Mouse (Mus musculus): ENCODE results near the gene Nudt16l1. TPM values are rescaled to one million over a fixed set of nuclear protein-coding genes. Genes with fewer than 3 reads are reported as not detected.

Gene Nudt16l1
- total RNA-seq, 2 experiments from 2014 or later = 20.5 to 24.3 TPM

DNA sequence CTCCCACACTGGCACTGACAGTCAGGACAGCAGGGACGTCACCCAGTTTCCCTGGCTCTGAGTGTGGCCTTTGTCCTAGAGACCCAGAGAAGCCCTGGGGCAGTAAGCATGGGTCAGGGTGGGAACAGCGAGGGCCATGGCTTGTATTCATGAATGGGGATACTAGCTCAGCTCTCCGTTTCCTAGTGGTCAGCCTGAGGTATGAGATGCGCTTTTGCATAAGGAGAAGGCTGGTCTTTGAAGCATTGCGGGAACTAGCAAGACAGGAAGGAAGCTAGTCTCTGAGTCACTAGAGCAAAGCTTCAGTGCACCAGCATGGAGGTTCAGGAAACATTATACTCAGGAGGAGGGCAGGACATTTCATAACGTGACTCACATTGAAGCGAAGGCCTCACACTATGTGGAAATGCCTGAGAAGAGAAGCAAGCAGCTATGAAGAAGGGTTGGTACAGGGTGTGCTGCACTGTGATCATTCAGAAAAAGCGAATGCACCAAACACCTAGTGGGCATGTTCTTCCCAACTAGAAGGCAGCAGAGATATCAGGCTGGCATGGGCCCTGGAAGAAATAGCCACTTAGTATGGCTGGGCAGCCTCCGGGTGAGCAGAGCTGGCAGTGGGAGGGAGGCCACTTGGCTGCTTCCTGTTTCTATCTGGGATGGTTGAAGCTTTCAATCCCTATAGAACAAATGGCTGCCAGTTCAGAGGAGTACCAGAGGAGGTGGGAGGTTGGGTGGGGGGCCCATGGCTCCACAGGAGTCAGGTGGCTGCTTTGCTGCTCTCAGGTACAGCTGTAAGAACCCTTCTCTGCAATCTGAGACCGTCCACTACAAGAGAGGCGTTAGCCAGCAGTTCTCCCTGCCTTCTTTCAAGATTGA, 25.4 kb upstream of the Nudt16l1 start:
- DNase-seq (ENCODE audit: low spot score) = no peak
- intact Hi-C loops (cut with DNase I) = loop anchor here (2.0 to 5.0 kb wide), 3 partner anchors 24 to 226 kb away; no protein-coding TSS in a partner anchor

DNA sequence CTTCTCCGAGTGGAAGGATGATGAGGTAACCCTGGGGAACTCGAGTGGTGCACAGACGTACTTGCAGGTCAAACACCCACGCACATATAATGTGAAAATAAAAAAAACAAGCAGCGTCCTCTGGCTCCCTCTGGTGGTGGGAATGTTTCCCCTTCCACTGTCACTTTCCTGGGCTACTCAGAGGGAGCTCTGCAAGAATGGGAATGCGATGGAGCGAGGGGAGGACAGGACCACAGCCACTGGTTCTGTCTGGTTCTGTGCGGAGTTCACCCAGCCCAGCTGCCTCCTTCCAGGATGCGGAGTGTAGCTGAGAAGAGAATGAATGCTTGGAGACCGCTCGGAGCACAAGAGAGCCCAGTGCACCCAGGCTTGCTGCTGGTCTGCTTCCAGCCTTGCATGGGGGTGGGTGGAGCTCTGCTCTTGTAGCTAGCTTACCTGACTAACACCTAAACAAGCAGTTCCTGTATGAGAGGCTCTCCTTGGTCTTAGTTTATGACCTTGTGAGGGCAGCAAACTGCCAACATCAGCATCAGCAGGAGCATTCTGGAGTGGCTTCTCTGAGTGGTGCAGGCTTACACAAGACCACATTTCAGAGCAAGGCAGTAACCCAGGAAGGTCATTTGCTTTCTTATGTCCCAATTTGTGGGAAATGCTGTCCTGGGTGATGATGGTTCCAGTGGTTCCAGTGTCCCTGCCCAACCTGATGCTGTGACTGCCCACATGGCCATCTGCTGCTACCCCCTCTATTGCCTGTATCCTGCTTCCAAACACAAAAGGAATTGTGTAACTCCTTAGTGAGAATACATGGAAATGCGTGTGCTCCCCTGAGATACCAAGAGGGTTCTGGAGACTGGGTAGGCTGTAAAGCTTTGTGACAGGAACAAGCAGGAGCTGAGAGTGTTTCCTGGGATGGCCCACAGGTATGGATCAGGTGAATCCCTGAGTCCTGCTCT, 24.5 kb upstream of the Nudt16l1 start:
- intact Hi-C loops (cut with DNase I) = loop anchor here (2.0 to 5.0 kb wide), 3 partner anchors 25 to 227 kb away; no protein-coding TSS in a partner anchor
- peak; percentile 67 for DNase-seq (ENCODE audit: low spot score)

DNA sequence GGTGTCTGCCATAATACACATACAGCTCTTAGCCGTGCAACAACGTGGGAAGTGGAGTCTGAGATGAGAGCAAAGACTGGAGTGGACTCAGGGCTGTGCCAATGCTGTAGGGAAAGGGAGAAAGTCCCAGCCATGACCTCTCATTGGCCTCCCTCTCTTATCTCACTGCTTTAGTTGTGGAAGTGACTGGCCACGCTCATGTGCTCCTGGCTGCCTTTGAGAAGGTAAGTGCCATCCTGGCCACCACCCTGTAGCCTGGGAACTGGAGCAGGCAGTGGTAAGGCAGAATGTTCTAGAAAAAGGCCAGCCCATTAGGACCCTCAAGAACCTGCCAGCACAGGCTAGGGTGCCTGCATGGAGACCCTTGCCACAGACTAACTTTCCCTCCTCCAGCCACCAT, 22.6 kb upstream of the Nudt16l1 start:
- intact Hi-C loops (cut with DNase I) = no loop called here
- DNase-seq (ENCODE audit: low spot score) = no peak

DNA sequence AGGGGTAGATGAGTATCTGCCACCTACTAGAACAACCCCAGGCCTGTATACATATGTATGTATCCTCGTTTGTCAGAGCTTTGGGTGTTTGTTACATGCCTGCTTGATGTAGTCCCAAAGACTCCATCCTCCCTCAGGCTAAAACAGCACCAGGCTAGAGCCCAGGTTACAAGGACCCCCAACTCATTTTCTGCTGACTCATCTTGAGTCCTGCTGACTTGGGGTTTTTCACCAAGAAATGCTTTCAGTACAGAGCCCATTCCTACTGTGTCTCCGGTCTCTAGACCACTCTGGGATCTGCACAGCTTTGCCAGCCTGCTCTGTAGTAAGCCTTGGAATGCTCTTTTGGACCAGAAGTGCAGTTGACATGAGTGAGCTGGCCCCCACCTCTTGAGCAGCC, 22.0 kb upstream of the Nudt16l1 start:
- intact Hi-C loops (cut with DNase I) = no loop called here
- no peak for DNase-seq (ENCODE audit: low spot score)

DNA sequence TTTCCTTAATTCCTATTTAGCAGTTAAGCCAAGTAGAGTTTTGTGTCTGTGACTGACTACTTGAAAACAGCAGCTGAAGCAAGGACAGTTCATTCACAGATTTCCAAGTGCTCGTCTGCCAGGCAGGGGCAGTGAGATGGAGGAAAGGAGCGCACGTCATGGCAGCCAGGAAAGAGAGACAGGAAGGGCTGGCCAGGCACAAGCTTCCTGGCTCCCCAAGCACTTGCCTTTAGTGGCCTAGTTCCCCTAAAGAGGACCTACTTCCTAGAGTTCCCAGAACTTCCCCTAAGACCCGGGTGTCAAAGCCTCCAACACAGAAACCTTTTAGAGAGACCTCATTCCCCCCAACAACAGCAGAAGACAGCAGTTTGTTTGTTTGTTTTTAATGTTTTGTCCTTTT, 18.0 kb upstream of the Nudt16l1 start:
- intact Hi-C loops (cut with DNase I) = no loop called here
- no peak for DNase-seq (ENCODE audit: low spot score)

DNA sequence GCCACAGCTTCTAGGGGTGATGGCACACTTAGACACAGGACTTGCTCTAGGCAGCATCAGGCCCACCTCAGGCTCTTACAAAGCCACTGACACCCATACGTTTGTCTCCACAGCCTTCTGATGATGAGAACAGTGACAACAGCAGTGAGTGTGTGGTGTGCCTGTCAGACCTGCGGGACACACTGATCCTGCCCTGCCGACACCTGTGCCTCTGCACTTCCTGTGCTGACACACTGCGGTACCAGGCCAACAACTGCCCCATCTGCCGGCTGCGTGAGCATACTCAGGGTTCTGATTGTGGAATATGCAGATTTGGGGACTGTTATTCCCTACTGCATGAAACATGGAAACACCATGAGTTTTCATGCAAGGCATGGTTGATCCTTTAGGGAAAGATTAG, 16.1 kb upstream of the Nudt16l1 start:
- intact Hi-C loops (cut with DNase I) = no loop called here
- no peak for DNase-seq (ENCODE audit: low spot score)

DNA sequence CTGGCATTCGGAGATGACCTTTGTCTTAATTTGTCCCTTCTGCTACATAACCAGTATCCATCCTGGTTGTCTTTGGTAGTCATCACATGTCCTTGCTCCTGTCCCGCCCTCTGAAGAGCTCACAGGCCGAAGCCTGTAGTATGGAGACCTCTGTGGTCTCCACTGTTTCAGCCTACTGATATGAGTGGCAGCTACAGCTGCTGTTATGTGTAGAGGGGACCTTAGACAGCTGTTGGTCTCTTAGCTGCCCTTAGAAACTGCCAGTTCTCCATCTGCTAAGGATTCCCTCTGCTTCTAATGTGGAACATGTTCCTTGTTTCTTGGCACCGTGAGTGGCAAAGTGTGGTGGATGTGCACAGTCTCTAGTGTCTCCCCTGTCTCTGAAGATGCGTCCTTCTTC, 14.6 kb upstream of the Nudt16l1 start:
- DNase-seq (ENCODE audit: low spot score) = no peak
- intact Hi-C loops (cut with DNase I) = no loop called here

DNA sequence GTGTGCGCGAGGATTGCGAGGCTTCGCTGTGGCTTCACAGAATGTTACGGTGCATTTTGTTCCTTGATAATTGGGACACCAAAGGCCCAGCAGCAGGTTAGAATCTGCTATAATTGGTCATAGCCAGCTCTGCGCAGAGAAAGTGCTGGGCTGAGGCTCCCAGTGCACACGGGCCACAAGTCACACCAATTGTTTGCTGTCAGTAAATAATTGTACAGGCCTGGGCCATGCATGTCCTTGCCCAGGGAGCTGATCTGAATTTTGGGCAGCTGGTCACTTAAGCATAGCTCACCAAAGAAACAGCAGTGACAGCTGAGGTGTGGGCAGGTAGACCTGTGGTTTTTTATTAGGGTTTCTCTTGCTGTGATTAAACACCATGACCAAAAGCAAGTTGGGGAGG, 10.6 kb upstream of the Nudt16l1 start:
- intact Hi-C loops (cut with DNase I) = no loop called here
- no peak for DNase-seq (ENCODE audit: low spot score)

DNA sequence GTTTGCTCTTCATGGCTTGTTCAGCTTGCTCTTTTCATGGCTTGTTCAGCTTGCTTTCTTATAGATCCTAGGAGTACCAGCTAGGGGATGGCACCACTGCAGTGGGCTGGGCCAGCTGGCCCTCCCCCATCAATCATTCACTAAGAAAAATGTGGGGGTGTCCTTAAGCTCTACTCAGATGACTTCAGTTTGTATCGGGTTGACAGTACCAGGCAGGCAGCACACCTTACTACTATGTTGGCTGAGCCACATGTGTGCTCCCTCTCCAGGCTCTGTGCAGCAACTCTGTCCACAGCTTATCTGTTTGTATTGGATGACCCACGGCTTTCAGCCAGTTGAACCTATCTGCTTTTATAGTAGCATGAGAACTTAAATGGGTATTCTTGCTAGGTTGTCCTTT, 10.1 kb upstream of the Nudt16l1 start:
- intact Hi-C loops (cut with DNase I) = no loop called here
- DNase-seq (ENCODE audit: low spot score) = no peak

DNA sequence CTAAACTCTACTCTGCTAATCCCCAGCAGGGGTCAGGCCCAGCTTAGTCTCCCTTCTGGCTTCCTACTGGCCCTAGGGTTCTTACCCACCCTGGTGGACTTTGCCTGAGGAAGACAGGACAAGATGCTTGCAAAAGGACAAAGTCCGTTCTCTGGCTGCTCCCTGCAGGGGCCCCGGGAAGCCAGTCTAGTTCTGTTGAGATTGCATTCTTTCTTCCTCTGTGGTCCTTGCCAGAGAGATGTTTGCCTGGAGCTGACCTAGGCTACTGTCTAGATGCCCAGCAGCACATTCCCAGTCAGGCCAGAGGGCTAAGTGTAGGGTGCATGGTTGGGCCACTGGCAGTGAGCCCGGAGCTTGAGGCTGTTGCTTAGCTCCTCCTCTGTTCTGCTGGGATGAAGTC, 6.1 kb upstream of the Nudt16l1 start:
- intact Hi-C loops (cut with DNase I) = no loop called here
- DNase-seq (ENCODE audit: low spot score) = no peak

DNA sequence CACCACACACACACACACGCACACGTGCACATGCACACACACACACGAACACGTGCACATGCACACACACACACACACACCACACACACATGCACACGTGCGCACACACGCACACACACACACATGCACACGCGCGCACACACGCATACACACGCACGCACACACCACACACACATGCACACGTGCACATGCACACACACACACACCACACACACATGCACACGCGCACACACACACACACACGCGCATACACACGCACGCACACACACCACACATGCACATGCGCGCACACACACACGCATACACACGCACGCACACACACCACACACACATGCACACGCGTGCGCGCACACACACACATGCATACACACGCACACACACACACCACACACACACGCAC, 3.1 kb upstream of the Nudt16l1 start:
- intact Hi-C loops (cut with DNase I) = no loop called here
- no peak for DNase-seq (ENCODE audit: low spot score)

DNA sequence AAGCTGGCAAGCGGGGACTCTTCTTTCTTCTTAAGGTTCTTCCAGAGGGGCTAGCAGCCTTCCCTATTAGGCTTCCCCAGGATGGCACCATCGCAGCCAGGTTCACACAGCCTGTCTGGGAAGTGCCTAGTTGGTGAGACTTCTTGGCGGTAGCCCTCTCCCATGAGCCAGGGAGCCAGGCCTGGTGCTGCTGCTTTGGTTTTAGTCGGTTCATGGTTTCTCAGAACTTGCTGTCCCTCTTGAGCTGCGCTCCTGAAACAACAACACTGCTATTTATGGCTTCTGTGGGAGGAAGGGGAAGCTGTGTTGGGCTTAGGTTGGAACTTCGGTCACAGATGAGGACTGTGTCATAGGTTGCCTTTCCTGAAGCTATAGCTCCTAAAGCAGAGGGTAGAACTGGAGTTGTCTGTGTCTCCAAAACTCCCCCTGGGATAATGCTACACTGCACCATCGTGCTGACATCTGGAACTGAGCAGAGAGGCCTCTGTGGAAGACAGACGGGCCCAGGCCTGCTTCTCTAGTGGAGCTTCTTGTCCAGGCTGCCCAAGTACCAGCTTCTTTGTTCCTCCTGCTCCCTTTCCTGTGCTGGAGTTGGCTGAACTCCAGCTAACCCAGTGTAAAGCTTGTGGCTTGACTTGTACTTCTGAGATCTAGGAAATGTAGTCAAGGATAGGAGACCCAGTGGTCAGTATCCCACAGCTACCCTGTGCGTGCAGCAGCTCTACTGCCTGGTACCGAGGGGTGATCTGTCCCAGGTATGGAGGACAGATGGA, 2.4 kb upstream of the Nudt16l1 start:
- no peak for DNase-seq (ENCODE audit: low spot score)
- intact Hi-C loops (cut with DNase I) = no loop called here

DNA sequence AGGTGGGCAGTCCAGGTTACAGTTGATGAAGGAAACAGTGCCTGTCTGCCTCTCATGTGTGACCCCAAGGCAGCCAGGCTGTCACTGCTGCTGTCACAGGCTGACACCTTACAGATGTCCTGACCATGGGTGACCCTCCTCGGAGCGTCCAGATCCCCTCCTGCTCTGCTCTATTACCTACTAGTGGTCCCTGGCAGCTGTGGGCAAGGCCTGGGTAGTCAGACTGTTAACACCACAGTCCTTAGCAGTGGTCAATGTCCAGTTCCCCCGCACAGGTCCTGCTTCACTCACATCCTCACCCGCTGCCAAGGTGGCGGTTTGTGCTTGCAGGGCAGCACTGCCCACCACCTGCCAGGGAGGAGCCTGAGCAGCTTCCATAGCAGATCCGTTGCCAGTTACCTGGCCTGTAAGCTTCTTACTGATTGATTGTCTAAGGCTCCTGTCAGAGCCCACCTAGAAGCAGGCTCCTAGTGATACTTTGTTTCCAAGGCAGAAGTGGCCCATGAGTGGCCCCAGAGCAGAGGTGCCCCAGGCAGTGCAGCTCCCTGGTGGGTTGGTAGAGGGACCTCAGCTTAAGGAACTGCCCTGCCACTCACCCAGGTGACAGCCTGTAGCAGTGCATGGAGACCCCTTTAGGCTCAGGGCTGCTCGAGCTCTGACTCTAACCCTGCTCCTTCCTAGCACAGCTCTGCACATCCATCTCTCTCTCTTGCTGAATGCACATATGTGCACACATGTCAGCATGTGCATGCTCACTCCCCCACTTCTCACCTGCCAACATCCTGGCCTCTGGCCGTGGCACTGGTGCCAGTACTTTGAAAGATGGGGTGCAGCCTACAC, 990 bp upstream of the Nudt16l1 start:
- DNase-seq (ENCODE audit: low spot score) = no peak
- intact Hi-C loops (cut with DNase I) = loop anchor here (2.0 kb wide), 1 partner anchor 25 kb away; no protein-coding TSS in a partner anchor

DNA sequence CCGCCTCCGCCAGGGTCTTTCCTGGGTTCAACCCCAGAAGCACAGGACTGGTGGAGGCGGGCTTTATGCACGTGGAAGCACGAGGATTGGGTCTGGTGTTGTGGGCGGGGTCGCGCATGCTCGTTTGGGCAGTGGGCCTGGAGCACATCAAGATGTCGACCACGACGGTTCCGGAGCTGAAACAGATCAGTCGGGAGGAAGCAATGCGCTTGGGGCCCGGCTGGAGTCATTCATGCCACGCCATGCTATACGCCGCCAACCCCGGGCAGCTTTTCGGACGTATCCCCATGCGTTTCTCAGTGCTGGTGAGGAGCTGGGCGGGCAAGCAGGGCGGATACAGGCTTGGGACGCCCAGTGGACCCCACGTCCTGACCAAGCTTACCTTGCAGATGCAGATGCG, 428 bp downstream of the Nudt16l1 start:
- intact Hi-C loops (cut with DNase I) = loop anchor here (2.0 kb wide), 1 partner anchor 24 kb away; no protein-coding TSS in a partner anchor
- DNase-seq (ENCODE audit: low spot score) = peak; percentile 90

DNA sequence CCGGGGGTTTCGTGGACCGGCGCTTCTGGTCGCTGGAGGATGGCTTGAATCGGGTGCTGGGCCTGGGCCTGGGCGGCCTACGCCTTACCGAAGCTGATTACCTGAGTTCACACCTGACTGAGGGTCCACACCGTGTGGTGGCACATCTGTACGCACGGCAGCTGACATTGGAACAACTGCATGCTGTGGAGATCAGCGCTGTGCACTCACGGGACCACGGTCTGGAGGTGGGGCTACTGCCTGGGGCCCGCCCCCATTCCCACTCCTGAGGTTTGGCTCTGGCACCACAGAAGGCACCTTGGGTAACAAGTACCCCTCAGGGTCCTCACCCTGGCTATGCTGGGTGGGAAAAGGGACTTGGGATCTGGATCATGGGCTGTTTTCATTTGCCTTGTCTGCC, 851 bp downstream of the Nudt16l1 start:
- intact Hi-C loops (cut with DNase I) = loop anchor here (2.0 kb wide), 1 partner anchor 23 kb away; no protein-coding TSS in a partner anchor
- no peak for DNase-seq (ENCODE audit: low spot score)

DNA sequence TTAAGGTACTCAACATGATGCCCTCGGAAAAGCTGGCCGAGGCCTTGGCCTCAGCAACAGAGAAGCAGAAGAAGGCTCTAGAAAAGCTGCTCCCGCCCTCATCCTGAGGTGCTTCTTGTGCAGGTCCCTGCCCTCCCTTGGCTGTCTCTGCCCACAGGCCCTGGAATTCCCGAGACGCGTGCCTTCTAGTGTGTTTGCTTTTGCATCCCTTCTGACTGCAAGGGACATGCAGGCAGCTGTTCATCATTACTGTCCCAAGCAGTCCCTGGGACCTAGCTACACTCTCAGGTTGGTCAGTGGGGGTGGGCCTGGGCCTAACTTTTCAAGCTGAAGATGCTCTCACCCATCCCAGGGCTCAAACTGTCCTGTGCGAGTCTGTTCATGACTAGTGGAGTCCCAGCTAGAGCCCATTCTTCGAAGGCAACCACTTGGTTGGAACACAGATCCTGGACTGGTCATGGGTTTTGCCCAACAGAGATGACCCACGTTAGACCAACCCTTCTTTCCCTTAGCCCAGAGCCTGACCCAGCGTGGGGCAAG, 1.8 kb downstream of the Nudt16l1 start:
- no peak for DNase-seq (ENCODE audit: low spot score)
- intact Hi-C loops (cut with DNase I) = loop anchor here (2.0 kb wide), 1 partner anchor 54 kb away; the partner anchor contains the start of gene Mgrn1

DNA sequence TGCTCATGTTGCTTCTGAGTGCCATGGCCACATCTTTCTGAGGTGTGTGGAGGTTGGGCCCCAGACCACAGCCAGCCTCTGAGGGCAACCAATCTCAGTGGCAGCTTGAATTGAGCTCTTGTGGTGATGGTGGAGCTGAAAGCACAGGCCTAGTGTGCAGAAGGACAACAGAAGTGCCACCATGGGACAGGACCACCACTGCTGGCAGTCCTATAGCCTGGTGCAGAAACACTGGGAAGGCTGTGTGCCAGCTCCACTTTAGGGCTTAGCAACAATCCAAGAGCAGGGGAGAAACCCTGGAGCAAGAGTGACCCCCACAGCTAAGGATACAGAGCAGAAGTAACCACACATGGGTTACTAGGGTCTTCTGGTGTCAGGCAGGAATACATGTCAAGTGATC, 2.5 kb downstream of the Nudt16l1 start:
- intact Hi-C loops (cut with DNase I) = loop anchor here (2.0 kb wide), 1 partner anchor 54 kb away; the partner anchor contains the start of gene Mgrn1

DNA sequence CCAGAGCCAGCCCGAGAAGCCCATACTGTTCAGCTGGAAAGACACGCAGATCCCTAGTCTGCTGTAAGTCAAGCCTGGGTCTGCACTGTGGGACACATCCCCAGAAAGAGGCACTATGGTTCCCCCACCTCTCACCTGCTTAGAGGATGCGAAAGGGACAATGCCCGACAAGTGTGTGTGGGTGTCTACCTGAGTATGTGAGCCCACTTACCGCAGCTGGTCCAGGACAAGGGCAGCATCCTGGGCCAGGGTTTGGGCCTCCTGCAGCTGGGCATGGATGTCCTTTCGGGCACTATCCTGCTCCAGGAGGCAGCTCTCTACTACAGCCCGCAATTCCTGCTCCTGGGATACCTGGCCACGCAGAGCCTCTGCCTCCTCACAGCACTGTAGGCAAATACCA, 4.3 kb downstream of the Nudt16l1 start:
- intact Hi-C loops (cut with DNase I) = no loop called here
- no peak for DNase-seq (ENCODE audit: low spot score)

More for the DNA sequence above, 2.5 kb downstream of the Nudt16l1 start:
- DNase-seq (ENCODE audit: low spot score) = no peak

DNA sequence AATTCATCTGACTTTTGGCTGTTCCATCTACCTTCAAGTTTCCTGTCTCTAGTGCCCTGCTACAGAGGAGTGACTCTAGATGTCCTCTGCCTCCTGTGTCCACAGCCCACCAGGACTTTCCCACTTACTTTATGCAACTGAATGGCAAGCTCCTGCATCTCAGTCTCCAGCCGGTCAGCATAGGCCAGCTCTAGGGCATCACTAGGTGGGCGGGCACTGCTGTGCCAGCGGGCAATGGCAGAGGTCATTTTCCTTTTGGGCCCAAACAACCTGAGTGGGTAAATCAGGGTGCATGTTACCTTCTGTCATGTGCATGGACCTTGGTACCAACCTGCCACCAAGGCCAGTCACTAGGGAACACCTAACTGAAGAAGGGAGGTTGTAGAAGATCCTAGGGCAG, 4.9 kb downstream of the Nudt16l1 start:
- DNase-seq (ENCODE audit: low spot score) = no peak
- intact Hi-C loops (cut with DNase I) = no loop called here

All from heart, postnatal 25 days (tissue).